Mouse (Mus musculus) T-helper 2 cell (primary cell): Measurements from ENCODE around the gene Ing3.

Source experiments
- in situ Hi-C: fragments of 300-600 bp; cut with MboI, MseI; formaldehyde crosslinking; loops from one replicate; pipeline ENCODE4 v1.15.1; 2025; ENCODE audit warnings: high pct_unique_total_duplicates

Ing3 gene

GRCm38 (mm10) chr6:22021315-22021714 lies 71.9 kb downstream of the Ing3 start:
- in situ Hi-C loops, result no loop called here

- in situ Hi-C loops, result no loop called here
Measured at GRCm38 (mm10) chr6:22024168-22024567, 74.8 kb downstream of the Ing3 start.
